Mouse (Mus musculus) large intestine, adult 2 months (tissue): ENCODE data around the gene Ccr4. TPM values are rescaled to one million over a fixed set of nuclear protein-coding genes. Genes with fewer than 3 reads are reported as not detected.

Experiments used
- polyA plus RNA-seq: library from polyadenylated mRNA; depleted of rRNA; stranded (reverse); fragments of >200 nt; gene quantifications from 2 replicates; pipeline ENCODE4 v1.2.3, GENCODE M21; 2012; rRNA removed

Gene Ccr4
- polyA plus RNA-seq, 1 experiment: 2.2 TPM

Other genes starting within 250 kb of the Ccr4 start
- gene Bcl2a1c, start 174.8 kb downstream of the Ccr4 start, polyA plus RNA-seq: not detected in 2 replicates
- gene Crtap, start 114.2 kb downstream of the Ccr4 start, polyA plus RNA-seq: 26.7 and 30.3 TPM in 2 replicates
- 39.6 and 44.2 TPM in 2 replicates for gene Glb1, start 103.8 kb downstream of the Ccr4 start, polyA plus RNA-seq
- gene Tmppe, start 103.8 kb downstream of the Ccr4 start, polyA plus RNA-seq: 3.9 and 9.0 TPM in 2 replicates
- gene C130032M10Rik, start 10.8 kb upstream of the Ccr4 start, polyA plus RNA-seq: not detected in 2 replicates
- gene Trim71, start 59.5 kb upstream of the Ccr4 start, polyA plus RNA-seq: 0.01 TPM in 1 of 2 replicates, not detected in the other
- 20.5 and 25.3 TPM in 2 replicates for gene Cnot10, start 135.3 kb upstream of the Ccr4 start, polyA plus RNA-seq
- 15.3 and 24.2 TPM in 2 replicates for gene Dync1li1, start 183.9 kb upstream of the Ccr4 start, polyA plus RNA-seq
- 57.7 and 78.7 TPM in 2 replicates for gene Cmtm6, start 226.2 kb upstream of the Ccr4 start, polyA plus RNA-seq